Mouse (Mus musculus) adrenal gland, adult 8-10 months (tissue): ENCODE data around the gene Gm10226. TPM values are rescaled to one million over a fixed set of nuclear protein-coding genes. Genes with fewer than 3 reads are reported as not detected.
"Not testable (repeated sequence)": the region's sequence is repeated elsewhere in the genome, so short reads cannot be mapped to it uniquely, and the experiment has no call there.

Experiments
- DNase-seq: peaks from one replicate; pipeline ENCODE4 v3.0.0; 2022
- total RNA-seq, 4 experiments: library from RNA; stranded (reverse); gene quantifications; 2 replicates each; pipeline ENCODE4 v1.2.4; 2022

Gm10226 gene
- 1 to 10 TPM in 3 of 4 experiments, not detected in 1; 2.9 to 7.5 (median 6.9) TPM for total RNA-seq

- DNase-seq = no peak
These were observed at the start of gene Gm10226 for GRCm38 (mm10) chr17:21691560-21691959. Gene Gm10226 (plus strand): TSS chr17:21691860.

GRCm38 (mm10) chr17:21648791-21649190 lies 42.9 kb upstream of the Gm10226 start:
- peak; percentile 67 for DNase-seq

DNA sequence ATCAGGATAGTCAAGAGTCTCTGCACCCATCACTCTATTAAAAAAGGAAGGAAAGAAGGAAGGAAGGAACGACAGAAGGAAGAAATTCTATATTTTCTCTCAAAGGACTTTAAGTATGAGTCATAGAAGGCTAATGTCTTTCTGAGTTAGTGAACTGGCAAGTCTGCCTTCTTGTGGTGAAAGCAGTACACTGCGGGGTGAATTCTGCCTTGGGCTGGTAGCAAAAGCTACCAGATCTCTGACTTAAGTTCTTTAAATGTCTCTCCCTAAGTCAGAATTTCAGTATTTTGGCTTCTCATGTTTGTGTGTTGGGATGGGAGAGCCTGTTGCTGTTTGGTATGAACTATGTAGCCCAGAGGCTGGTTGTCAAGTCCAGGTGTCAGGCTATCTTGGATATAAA lies 41.7 kb upstream of the Gm10226 start:
- no peak for DNase-seq

DNA sequence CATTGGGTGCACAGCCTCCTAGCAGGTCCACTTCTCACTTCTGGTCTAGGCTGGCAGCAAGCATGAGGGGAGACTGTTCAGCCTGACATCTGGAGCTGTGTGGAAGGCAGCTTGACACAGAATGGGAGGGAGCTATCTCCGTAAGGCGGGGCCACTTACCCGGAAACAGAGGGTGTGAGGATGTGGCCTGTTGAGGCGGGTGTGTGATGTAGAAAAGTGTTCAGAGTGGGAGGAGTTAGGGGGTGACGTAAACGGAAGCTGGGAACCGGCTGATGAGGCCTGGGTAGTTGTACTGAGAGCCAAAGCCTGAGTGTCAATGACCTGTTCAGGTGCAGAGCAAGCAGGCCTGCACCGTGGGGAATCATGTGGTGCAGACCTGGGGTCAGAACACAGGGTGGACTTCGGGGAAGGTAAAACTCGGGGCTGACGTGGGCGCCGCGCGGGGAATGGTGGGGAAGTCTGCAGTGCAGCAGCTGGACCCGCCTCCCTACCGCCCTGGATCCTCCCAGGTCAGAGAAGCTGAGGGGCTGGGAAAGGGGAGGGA lies 41.2 kb upstream of the Gm10226 start, which contains the start of gene Zfp983:
TSS of gene Zfp983 (plus strand) at position 261 of the 544 bp plus-strand sequence.
- DNase-seq = peak; percentile 82

DNA sequence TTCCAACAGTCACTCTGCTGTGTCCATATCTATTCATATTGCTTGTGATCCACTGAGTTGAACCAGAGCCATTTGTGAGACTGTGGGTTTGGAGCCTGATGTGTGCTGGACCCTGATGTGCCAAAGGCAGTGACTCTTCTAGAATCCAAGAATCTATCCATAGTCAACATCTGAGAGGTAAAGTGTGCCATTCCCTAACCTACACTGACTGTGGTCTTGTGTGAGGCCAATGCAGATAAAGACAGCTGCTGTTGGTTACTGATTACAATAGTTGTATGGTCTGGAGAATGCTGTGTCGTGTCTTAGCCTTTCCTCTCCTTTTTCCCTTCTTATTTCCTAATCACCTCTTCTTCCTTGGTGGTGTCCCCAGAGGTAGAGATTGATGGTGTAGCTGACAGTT lies 12.8 kb upstream of the Gm10226 start:
- not testable (repeated sequence) for DNase-seq

DNA sequence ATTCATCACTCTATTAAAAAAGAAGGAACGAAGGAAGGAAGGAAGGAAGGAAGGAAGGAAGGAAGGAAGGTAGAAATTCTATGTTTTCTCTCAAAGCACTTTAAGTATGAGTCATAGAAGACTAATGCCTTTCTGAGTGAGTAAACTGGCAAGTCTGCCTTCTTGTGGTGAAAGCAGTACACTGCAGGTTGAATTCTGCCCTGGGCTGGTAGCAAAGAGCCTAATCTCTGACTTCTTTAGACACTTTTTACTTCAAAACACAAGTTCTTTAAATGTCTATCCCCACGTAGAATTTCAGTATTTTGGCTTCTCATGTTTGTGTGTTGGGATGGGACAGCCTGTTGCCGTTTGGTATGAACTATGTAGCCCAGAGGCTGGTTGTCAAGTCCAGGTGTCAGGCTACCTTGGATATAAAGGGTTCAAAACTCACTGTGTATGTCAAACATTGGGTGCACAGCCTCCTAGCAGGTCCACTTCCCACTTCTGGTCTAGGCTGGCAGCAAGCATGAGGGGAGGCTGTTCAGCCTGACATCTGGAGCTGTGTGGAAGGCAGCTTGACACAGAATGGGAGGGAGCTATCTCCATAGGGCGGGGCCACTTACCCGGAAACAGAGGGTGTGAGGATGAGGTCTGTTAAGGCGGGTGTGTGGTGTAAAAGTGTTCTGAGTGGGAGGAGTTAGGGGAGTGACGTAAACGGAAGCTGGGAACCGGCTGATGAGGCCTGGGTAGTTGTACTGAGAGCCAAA lies 12.2 kb upstream of the Gm10226 start:
- DNase-seq = peak; percentile 88

GRCm38 (mm10) chr17:21680019-21680376 lies 11.7 kb upstream of the Gm10226 start:
- not testable (repeated sequence) for DNase-seq

- no peak for DNase-seq
These were observed 1.7 kb downstream of the Gm10226 start for GRCm38 (mm10) chr17:21693342-21693741.

DNA sequence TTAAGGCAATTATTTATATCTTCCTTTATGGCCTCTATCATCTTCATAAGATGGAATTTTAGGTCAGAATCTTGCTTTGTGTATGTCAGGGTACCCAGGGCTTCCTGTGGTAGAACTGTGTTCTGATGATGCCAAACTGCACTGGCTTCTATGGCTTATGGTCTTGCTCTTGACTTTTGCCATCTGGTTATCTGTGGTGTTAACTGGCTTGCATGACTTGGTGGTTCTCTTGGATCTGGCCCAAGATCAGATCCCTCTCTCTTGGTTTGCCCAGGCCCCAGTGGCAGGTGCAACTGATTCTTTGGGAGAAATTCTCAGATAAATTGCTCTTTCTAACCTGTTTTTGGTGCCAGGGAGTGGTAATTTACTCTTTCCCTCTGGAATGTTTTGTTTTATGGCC lies 4.4 kb downstream of the Gm10226 start:
- no peak for DNase-seq

DNA sequence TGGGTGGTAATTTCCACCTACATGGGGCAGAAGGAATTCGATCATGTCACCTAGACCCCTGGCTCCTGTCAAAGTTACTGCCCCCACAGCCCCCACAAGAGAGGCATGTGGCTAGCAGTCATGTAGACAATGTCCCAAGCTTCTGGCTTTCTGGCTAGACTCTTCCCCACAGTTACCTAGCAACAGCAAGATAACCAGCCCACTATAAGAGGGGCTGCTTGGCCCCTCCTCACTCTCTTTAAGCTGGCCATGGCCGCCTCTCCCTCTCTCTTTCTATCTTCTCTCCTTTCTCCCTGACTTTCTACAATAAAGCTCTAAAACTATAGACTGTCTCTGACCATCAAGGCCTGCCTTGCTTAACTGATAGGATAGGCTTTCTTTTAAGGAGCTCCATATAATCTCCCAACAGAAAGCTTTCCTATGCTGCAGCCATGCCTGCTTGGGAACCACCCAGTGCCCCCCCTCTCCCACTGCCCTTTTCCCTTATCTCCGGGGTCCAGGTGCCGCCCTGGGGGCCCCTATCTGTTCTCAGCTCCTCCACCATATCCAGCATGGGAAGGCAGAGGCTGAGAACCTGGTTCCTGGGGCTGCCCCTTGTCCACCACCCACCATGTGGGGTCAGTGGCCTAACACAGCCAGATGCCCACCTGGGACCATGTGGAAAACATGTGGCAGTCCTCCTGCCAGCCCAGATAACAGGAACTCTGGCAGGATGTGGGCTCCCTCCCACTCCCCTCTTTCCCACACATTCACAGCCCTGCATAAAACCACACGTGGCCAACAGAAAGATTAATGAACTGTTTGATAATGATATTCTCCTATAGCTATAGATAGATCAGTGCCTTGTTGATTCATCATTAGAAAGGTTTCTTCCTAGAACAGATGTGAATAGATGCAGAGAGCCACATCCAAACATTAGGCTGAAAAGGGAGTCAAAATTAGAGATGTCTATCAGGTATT lies 10.9 kb downstream of the Gm10226 start:
- no peak for DNase-seq

GRCm38 (mm10) chr17:21703414-21703813 lies 11.8 kb downstream of the Gm10226 start:
- DNase-seq = no peak

GRCm38 (mm10) chr17:21707343-21707996 lies 15.8 kb downstream of the Gm10226 start, which contains the start of gene Zfp760:
Gene Zfp760 (plus strand): TSS chr17:21707741.
- peak; percentile 86 for DNase-seq

DNA sequence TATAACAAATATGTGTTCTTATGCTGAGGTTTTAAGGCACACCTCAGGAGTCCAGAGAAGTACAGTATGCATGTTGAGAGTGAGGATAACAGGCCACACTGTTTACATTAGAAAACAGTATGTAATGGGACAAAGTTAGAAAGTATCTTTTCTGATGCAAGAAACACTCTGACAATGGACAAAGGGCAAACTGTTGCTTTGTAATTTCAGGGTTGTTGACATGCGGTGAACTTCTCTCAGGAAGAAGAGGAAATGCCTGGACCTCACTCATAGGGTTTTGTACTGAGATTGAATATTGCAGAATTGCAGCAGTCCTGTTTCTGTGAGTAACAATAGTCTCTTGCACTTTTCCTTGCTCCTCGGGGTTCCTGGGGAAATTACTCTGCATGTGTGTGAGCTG lies 16.7 kb downstream of the Gm10226 start:
- DNase-seq = no peak

DNA sequence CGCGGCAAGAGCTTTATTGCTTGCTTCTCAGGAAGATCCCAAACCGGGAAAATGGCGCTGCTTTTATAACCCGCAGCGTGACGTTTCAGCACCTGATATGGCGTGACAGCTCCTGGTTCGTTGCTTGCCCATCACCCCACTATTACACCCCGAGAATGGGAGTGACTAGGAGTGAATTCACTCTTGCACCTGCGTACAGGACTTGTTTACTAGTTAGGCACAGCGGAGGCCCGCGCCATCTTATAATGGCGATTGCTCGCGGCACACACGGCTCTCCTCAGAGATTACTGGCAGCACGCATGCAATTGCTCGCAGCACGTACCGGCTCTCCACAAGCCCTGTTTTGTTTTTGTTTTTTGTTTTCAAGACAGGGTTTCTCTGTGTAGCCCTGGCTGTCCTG lies 38.8 kb downstream of the Gm10226 start, which contains the start of gene Zfp229:
TSS of gene Zfp229 (plus strand) at position 301 of the 400 bp plus-strand sequence.
- not testable (repeated sequence) for DNase-seq

- no peak for DNase-seq
These were observed 41.4 kb downstream of the Gm10226 start for GRCm38 (mm10) chr17:21733049-21733448.

DNA sequence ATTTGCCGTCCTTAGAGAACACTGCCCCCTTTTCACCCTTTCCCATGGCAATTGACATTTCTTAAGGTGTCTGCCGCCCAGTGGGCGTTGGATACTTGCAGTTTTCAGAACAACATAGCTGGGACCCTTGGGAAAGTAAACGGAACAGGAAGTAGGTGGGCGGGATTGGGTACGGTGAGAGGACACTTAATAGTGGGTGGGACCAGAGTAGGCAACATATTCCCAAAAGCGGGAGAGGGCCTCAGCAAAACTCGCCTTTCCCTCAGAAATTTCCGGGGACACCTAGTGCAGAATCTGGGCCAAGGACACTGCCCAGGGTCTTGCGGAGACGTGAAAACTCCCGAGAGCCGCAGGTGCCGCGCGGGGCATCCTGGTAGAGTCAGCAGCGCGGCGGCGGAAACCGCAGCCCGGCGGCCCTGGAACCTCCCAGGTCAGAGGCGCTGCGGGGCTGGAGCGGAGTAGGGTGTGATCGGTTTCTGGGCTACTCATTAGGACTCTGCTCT lies 41.9 kb downstream of the Gm10226 start:
- DNase-seq = peak; percentile 71

Other genes with a start within 250 kb of the Gm10226 start
- 1 to 10 TPM; 6.3 to 8.4 (median 7.6) TPM for gene Zfp51, start 241.5 kb upstream of the Gm10226 start, total RNA-seq
- 1 to 10 TPM; 3.0 to 3.8 (median 3.4) TPM for gene Zfp53, start 202.9 kb upstream of the Gm10226 start, total RNA-seq
- gene Zfp52, start 156.3 kb upstream of the Gm10226 start, total RNA-seq = 10 to 100 TPM; 29.8 to 42.1 (median 33.2) TPM
- gene Zfp948, start 124.9 kb upstream of the Gm10226 start, total RNA-seq = 10 to 100 TPM in 1 of 4 experiments, 1 to 10 TPM in 3; 6.8 to 12.5 (median 9.1) TPM
- 10 to 100 TPM in 2 of 4 experiments, 1 to 10 TPM in 2; 8.2 to 13.5 (median 10.0) TPM for gene Zfp983, start 41.2 kb upstream of the Gm10226 start, total RNA-seq
- gene Zfp760, start 15.9 kb downstream of the Gm10226 start, total RNA-seq = 1 to 10 TPM; 6.3 to 8.3 (median 7.9) TPM
- 10 to 100 TPM in 3 of 4 experiments, 1 to 10 TPM in 1; 9.9 to 13.9 (median 12.5) TPM for gene Zfp229, start 38.9 kb downstream of the Gm10226 start, total RNA-seq
- gene Zfp820, start 153.9 kb downstream of the Gm10226 start, total RNA-seq = 1 to 10 TPM; 1.8 to 2.6 (median 2.3) TPM
- gene Zfp995, start 218.1 kb downstream of the Gm10226 start, total RNA-seq = 1 to 10 TPM; 1.7 to 4.4 (median 2.3) TPM